Mouse (Mus musculus) limb, embryonic 10.5 days (tissue): Measurements from ENCODE around the gene Mgat3. TPM values are rescaled to one million over a fixed set of nuclear protein-coding genes. Genes with fewer than 3 reads are reported as not detected.

Source experiments
- DNase-seq: peaks from one replicate; pipeline ENCODE4 v3.0.0-alpha.2; 2017; ENCODE audit warnings: low spot score
- H3K27ac ChIP-seq: fragments of 300-500 bp; sonication (generic); 2 replicates; pipeline ENCODE4 v1.5.1; 2016; ENCODE audit warnings: mild to moderate bottlenecking
- H3K27me3 ChIP-seq: fragments of 300-500 bp; sonication (generic); 2 replicates; pipeline ENCODE4 v1.6.1; 2016; ENCODE audit warnings: low read depth, mild to moderate bottlenecking; ENCODE audit not compliant: poor library complexity, severe bottlenecking
- H3K36me3 ChIP-seq: fragments of 300-500 bp; sonication (generic); 2 replicates; pipeline ENCODE4 v1.6.1; 2016; ENCODE audit warnings: mild to moderate bottlenecking, moderate library complexity
- H3K4me1 ChIP-seq: fragments of 300-500 bp; sonication (generic); 2 replicates; pipeline ENCODE4 v1.6.1; 2016
- H3K4me3 ChIP-seq: fragments of 300-500 bp; sonication (generic); 2 replicates; pipeline ENCODE4 v1.5.1; 2016; ENCODE audit warnings: mild to moderate bottlenecking, moderate library complexity
- H3K9me3 ChIP-seq: fragments of 300-500 bp; sonication (generic); replicated peaks from 2 replicates; pipeline ENCODE4 v1.6.1; 2016; ENCODE audit warnings: mild to moderate bottlenecking
- WGBS: fragments of 180-500 bp; shearing (Covaris S2); methylation state at CpG from one replicate; pipeline ENCODE4 v1.1.7; 2016; 5-methylcytosine and 5-hydroxymethylcytosine counted together
- polyA plus RNA-seq: library from polyadenylated mRNA; unstranded; fragments of >200 nt; fragmentation: Nextera tagmentation; extraction: Ambion mirVana; gene quantifications from 2 replicates; pipeline ENCODE4 v1.2.1, GENCODE M21; 2016

Gene Mgat3
- polyA plus RNA-seq, 1 experiment from 2014 or later: 5.3 TPM

DNA sequence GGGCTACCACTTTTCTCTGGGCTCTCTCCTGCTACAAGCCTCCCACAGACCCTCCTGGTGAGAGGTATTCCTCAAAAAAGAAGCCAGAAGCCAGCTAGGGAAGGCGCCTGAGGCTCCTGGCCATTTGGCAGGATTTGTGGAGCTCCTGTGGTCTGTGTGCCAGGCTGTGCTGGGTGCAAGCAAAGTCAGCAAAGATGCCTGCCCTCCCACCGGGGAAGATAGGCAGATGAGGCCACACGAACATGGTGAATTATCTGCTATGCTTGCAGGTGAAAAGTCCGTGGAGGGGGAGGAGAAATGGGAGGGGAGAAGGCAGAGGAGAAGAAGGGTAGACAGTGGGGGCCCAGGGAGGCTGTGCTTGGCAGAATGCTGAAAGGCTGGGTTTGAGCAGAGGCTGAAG, 3.2 kb upstream of the Mgat3 start:
- H3K36me3 ChIP-seq: no peaks in the 10 kb centered on the region
- peaks cover 44% of the 10 kb centered on the region for H3K4me1 ChIP-seq
- H3K27me3 ChIP-seq: peaks cover 18% of the 10 kb centered on the region
- DNase-seq: no peak
- H3K27ac ChIP-seq: 0 out of 2 replicates have a peak overlapping the region, but pooled peaks have one; percentile 3
- WGBS: 49% methylated on average over 4 of the region's 4 CpGs
- H3K4me3 ChIP-seq: no peak overlapping the region
- H3K9me3 ChIP-seq: no peaks in the 10 kb centered on the region

DNA sequence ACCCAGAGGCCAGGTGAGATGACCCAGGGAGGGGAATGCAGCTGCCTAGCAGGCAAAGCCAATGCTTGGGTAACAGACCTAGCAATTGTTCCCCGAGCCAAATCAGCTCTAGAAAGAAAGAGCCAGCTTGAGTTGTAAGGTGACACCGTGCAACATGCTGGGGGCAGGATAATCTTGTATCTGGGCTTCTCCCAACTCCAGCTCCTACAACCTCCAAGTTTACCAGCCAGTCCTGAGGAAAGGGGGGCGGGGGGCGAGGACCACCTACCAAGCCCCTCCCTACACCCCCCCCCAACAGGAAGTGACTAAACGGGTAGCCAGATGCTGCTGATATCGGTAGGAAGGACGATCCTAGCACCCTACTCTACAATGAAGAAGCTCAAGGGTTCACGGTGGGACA, 2.2 kb upstream of the Mgat3 start:
- Histone ChIP-seq H3K4me3 (peak overlapping the region; percentile 33), H3K27me3 (peaks cover 18% of the 10 kb centered on the region), H3K9me3 (no peaks in the 10 kb centered on the region), H3K27ac (peak overlapping the region; percentile 56), H3K4me1 (peaks cover 51% of the 10 kb centered on the region), H3K36me3 (no peaks in the 10 kb centered on the region)
- DNase-seq: peak; percentile 48
- 9% methylated on average over 8 of the region's 8 CpGs for WGBS

DNA sequence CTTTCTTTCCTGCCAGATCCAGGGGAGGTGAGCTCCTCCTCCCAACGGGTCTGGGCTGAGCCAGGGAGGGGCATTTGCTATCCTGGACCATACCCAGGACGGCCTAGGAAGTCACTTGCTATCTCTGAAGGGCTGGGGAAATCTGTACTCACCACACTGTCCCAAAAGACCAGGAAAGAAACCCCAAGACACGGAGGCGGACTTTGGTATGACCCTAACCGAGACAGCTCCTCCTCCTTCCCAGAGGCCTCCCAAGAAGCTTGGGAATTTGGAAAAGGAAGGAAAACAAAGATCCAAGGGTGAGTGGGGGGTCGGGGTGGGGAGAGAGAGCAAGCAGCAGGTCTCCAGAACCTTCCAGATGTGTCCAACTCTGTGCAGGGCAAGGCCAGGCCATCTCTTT, 1.7 kb upstream of the Mgat3 start:
- DNase-seq: no peak
- WGBS: 21% methylated on average over 6 of the region's 6 CpGs
- Histone ChIP-seq H3K9me3 (no peaks in the 10 kb centered on the region), H3K4me3 (peak overlapping the region; percentile 33), H3K27ac (peak overlapping the region; percentile 56), H3K27me3 (peaks cover 18% of the 10 kb centered on the region), H3K36me3 (no peaks in the 10 kb centered on the region), H3K4me1 (peaks cover 51% of the 10 kb centered on the region)

DNA sequence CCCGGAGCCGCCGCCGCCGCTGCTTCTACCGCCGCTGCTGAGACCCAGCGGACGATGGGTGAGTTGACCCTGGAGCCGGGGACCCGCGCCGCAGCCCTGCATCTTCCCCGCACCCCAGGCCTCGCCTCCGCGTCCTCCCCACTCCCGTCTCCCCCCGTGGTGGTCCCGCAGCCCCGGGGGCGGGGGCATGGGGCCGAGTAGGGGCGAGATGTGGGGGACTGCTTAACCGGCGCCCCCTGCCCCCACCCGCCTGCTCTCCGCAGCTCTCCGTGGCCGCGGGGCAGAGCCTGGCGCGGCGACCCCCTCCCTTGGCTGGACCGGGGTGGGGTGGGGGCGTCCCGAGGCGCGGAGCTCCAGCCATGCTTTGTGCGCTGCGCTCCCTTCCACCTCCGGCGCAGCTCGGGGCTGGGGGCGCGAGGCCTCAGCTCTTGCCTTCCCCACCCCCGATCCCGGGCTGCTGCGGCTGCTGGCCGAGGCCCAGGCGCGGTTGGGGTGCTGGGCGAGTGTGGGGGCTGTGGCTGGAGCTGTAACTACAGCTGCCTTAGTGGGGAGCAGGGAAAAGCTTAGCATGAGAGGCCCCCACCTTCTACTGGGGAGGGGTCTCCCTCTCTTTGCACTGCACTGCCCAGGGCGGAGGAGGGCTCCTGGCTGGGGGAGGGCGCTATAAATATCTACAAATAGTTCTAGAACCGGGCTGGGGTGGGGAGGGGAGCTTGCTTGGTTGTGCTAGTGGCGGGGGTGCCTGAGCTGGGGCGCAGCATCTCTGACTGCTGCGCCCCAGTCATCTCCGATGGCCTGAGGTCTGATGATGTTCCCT, 468 bp downstream of the Mgat3 start:
- Histone ChIP-seq H3K4me1 (peaks cover 51% of the 10 kb centered on the region), H3K27me3 (peaks cover 18% of the 10 kb centered on the region), H3K36me3 (no peaks in the 10 kb centered on the region), H3K27ac (peak overlapping the region; percentile 96), H3K4me3 (peak overlapping the region; percentile 93), H3K9me3 (no peaks in the 10 kb centered on the region)
- DNase-seq: peak; percentile 70
- under 1% methylated on average over 60 of the region's 60 CpGs for whole genome bisulfite sequencing

DNA sequence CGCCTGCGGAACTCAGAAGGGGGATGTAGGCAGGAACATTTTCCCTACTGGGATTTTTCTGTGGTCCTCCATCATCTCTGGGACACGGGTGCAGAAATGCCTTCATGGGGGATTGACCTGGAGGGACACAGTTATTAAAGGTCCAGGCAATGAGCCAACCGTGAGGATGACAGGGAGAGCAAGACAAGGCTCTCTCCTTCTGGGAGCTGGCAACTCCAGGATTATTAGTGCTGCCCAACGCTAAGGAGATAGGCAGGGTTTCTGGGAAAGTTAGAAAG, 1.0 kb downstream of the Mgat3 start:
- Histone ChIP-seq H3K4me3 (peak overlapping the region; percentile 93), H3K27ac (peak overlapping the region; percentile 96), H3K4me1 (peaks cover 51% of the 10 kb centered on the region), H3K36me3 (no peaks in the 10 kb centered on the region), H3K9me3 (no peaks in the 10 kb centered on the region), H3K27me3 (peaks cover 18% of the 10 kb centered on the region)
- 7% methylated on average over 5 of the region's 5 CpGs for WGBS
- DNase-seq: no peak

DNA sequence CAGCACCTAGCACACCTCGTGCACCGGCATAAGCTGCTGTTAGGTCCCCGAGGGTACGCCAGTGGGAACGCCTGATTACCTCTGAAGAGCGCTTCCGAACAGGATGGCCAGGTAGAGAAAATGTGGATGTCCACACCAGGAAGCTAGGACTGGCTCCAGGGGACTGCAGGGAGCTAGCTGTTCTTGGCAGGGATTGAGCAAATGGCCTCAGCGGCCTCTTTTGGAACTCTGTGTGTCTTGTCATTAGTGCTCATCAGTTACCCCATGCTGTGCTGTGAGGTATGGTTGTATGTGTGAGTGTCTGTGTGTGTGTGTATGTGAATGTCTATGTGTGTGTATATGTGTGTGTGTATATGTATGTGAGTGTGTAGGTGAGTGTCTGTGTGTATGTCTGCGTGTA, 1.8 kb downstream of the Mgat3 start:
- Histone ChIP-seq H3K27ac (no peak overlapping the region), H3K36me3 (no peaks in the 10 kb centered on the region), H3K27me3 (peaks cover 15% of the 10 kb centered on the region), H3K4me1 (peaks cover 50% of the 10 kb centered on the region), H3K4me3 (peak overlapping the region; percentile 93; the same call in 1 of the 2 replicates), H3K9me3 (no peaks in the 10 kb centered on the region)
- 74% methylated on average over 9 of the region's 9 CpGs for WGBS
- DNase-seq: no peak

DNA sequence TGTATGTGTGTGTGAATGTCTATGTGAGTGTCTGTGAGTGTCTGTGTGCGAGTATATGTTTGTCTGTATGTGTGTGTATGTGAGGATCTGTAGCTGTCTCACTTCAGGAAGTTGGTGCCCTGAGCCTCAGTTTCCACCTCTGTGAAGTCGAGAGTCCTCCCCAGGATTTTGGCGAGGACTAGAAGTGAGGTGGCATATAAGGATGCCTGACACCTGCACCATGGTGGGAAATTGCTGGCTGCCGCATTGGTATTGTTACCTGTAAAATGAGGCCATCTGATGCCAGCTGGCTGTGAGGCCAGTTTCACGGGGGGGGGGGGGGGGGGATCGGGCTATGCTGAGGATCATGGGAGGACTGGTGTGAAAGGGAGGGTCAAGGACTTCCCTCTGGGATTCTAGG, 2.2 kb downstream of the Mgat3 start:
- Histone ChIP-seq H3K27ac (no peak overlapping the region), H3K27me3 (peaks cover 14% of the 10 kb centered on the region), H3K4me1 (peaks cover 46% of the 10 kb centered on the region), H3K9me3 (no peaks in the 10 kb centered on the region), H3K36me3 (0 out of 2 replicates have a peak, but pooled peaks cover 2% of the 10 kb centered on the region), H3K4me3 (no peak overlapping the region)
- 74% methylated on average over 5 of the region's 6 CpGs for WGBS
- no peak for DNase-seq

DNA sequence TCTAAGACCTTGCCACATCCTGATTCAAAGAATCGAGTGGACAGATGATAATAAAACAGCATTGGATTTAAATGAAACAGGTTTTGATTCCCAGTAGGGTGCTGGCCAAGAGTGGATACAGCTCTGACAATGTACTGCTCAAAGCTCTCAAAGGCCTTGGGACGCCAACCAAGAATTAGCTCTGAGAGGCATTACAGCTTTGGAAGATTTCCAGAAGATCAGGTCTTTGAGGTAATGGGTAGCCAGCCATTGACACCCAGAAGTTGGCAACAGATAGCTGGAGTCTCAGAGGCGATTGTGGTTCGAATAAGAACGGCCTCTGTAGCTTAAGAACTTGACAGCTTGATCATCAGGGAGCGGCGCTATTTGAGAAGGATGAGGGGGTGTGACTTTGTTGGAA, 8.0 kb downstream of the Mgat3 start:
- Histone ChIP-seq H3K27ac (no peak overlapping the region), H3K4me3 (no peak overlapping the region), H3K36me3 (peaks cover 21% of the 10 kb centered on the region), H3K9me3 (no peaks in the 10 kb centered on the region), H3K27me3 (no peaks in the 10 kb centered on the region), H3K4me1 (no peaks in the 10 kb centered on the region)
- no peak for DNase-seq
- 91% methylated on average over 7 of the region's 7 CpGs for WGBS

DNA sequence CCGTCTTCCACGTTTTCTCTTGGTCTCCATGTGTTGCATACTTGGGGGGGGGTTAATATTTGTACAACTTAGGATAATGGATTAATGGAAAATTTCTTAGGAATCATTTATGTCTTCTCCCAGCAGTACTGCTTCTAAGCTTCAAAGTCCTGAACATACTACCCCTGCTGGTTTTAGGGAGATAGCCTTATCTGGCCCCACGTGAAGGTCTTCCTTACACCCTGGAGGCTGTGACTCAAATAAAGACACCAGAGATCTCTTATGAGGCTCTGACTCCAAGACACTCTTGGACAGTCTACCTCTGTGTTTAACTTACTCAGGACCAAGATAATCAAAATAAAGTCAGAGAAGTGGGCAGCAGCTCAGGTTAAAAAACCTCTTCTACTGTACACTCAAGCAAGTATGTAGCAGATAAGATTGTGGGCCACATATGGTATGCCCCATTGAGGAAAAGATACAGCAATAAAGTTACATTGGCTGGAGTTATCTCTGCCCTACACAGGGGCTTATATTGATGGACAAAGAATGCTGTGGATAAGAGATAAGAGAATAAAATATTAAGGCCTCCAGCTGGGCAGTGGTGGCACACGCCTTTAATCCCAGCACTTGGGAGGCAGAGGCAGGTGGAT, 8.7 kb downstream of the Mgat3 start:
- Histone ChIP-seq H3K4me3 (no peak overlapping the region), H3K36me3 (peaks cover 21% of the 10 kb centered on the region), H3K27ac (no peak overlapping the region), H3K9me3 (no peaks in the 10 kb centered on the region), H3K27me3 (no peaks in the 10 kb centered on the region), H3K4me1 (no peaks in the 10 kb centered on the region)
- WGBS: 95% methylated on average over 4 of the region's 4 CpGs
- no peak for DNase-seq

DNA sequence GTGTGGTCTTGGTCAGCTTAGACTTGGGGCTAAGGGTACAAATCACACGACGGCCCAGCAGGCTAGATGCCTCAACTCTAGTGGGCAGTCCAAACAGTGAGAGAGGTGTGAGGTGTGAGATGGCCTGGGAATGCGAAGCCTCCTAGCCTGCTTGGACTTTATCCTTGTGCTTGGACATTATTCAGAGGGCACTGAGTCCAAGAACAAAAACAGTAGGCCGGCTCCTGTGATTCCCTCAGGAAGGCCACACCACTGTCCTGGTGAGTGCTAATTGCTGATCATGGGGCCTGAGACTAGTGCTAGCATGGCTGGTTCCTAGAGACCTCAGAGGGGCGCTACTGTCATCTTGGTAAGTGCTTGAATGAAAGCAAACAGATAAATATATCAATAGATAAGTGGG, 15.4 kb downstream of the Mgat3 start:
- no peaks in the 10 kb centered on the region for H3K9me3 ChIP-seq
- WGBS: 83% methylated on average over 5 of the region's 5 CpGs
- no peaks in the 10 kb centered on the region for H3K27me3 ChIP-seq
- no peak overlapping the region for H3K4me3 ChIP-seq
- H3K27ac ChIP-seq: no peak overlapping the region
- no peaks in the 10 kb centered on the region for H3K36me3 ChIP-seq
- H3K4me1 ChIP-seq: peaks cover 9% of the 10 kb centered on the region; the same call in 1 of the 2 replicates
- DNase-seq: no peak

DNA sequence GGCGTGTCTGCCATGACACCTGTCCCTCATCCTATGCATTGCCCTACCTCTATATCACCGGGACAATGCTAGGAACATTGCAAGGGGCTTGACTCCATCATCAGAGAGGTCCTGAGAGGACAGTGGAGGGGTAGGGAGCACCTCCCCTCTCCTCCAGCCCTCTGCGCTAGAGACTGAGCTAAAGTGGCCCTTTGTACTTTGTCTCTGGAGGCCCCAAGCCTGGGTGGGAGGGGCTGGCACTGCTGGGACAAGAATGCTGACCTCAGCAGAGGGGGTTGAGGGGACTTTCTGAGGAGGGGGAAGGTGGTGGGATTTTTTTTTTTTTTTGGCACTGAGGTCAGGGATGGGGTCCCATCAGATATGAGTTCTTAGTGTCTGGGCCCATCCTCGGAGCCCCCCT, 16.6 kb downstream of the Mgat3 start:
- no peaks in the 10 kb centered on the region for H3K9me3 ChIP-seq
- H3K27ac ChIP-seq: no peak overlapping the region
- WGBS: 84% methylated on average over 4 of the region's 4 CpGs
- peaks cover 9% of the 10 kb centered on the region; the same call in 1 of the 2 replicates for H3K4me1 ChIP-seq
- H3K36me3 ChIP-seq: no peaks in the 10 kb centered on the region
- DNase-seq: no peak
- H3K27me3 ChIP-seq: no peaks in the 10 kb centered on the region
- no peak overlapping the region for H3K4me3 ChIP-seq

DNA sequence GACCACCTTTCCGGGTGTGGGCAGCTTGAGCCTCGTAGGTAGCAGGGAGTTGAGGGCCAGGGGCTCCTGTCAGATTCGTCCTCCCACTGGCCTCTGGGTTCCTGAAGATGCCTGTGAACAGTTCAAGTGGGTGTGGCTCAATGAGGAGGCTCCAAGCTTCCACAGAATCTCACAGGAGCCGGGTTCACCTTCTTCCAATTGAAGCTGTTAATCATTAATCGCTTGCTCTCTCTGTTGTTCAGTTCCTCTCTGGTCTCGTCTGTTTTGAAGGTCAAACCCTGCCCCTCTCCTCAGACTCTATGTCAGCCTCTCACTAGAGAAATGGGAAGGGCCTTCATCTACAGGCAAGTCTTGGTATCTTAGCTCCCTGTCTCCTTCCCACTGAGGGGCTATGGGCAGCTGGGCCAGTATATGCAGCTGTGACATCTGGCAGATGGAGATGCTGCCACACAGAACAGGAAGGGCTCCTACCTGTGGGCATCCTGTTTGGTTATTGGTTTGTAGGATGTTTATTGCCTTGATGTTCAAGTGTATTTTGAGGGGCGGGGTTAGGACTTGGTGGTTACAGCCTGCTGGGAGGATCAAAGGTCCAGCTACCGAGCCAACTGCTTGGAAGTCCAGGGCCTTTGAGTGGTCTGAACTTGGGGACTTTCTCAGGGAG, 18.2 kb downstream of the Mgat3 start:
- no peaks in the 10 kb centered on the region for H3K9me3 ChIP-seq
- 76% methylated on average over 8 of the region's 8 CpGs for WGBS
- H3K4me1 ChIP-seq: peaks cover 9% of the 10 kb centered on the region; the same call in 1 of the 2 replicates
- H3K27me3 ChIP-seq: no peaks in the 10 kb centered on the region
- no peaks in the 10 kb centered on the region for H3K36me3 ChIP-seq
- H3K4me3 ChIP-seq: no peak overlapping the region
- no peak for DNase-seq
- no peak overlapping the region for H3K27ac ChIP-seq

DNA sequence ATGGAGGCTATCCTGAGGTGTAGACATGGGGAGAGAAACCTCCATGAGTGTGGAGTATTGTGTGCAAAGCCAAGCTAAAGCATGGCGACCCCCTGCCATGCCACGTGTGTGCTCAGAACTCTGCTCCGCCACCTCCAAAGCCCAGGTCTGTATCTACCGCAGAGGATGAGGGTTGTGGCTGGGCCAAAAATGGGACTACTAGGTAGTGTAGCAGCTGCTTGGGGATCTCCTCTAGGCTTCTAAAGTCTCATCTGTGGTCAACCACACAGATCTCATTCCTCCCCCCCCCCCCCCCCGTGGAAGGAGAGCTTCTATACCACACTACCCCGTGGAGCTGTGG, 18.7 kb downstream of the Mgat3 start:
- Histone ChIP-seq H3K36me3 (no peaks in the 10 kb centered on the region), H3K4me1 (peaks cover 9% of the 10 kb centered on the region; the same call in 1 of the 2 replicates), H3K4me3 (no peak overlapping the region), H3K9me3 (no peaks in the 10 kb centered on the region), H3K27ac (no peak overlapping the region), H3K27me3 (no peaks in the 10 kb centered on the region)
- WGBS: 94% methylated on average over 6 of the region's 6 CpGs
- no peak for DNase-seq
